Mouse (Mus musculus): ENCODE data around the gene Zfhx3. TPM values are rescaled to one million over a fixed set of nuclear protein-coding genes. Genes with fewer than 3 reads are reported as not detected.
A peak's percentile ranks its signal among the peaks of the same experiment; 100 is the strongest.

Gene Zfhx3
- polyA plus RNA-seq, 1 experiment from 2014 or later, result 9.2 TPM

DNA sequence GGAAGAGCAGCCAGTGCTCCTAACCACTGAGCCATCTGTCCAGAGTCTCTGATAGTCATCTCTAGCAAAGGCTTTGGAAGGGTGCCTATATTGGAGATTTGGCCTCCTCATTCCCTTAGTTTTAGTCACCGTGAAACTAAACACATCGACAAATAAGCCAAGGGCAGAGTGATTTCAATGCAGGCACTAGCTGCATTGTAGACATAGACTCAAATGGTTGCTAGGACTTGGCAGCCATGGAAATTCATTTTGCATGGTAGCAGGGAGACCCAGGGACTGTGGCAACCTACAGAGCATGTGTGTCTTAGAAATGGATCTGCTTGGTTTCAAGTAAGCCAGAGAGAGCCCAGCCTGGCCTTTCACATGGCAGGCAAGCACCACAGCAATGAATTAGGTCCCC is 435.6 kb downstream of the Zfhx3 start:
- Histone ChIP-seq H3K36me3 (no peaks in the 10 kb centered on the region), H3K9ac (no peak overlapping the region), H3K27ac (no peak overlapping the region), H3K4me1 (no peaks in the 10 kb centered on the region), H3K9me3 (replicated peaks) (no peaks in the 10 kb centered on the region), H3K4me2 (no peak overlapping the region), H3K4me3 (replicated peaks) (no peak overlapping the region), H3K27me3 (no peaks in the 10 kb centered on the region)
- ATAC-seq (replicated peaks; ENCODE audit: low FRiP score), result no peak
- WGBS, result 92% methylated on average over 2 of the region's 2 CpGs

DNA sequence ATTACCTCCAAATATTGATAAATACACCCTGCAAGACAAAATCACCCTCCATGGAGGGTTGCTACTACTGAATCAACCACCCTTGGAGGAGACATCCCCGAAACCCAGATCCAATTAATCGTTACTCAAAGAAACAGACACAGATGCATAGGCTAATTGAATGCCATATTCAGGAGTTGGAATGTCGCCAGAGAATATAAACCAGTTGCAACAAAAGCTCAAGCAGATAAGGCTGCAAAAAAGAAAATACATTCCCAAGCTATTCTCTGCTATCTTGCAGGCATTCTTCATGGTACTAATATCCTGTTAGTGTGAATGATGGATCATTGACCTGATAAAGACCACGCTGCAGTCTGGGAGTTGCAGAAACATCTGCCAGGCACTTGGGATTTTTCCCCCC is 440.7 kb downstream of the Zfhx3 start:
- no peak for ATAC-seq (replicated peaks; ENCODE audit: low FRiP score)
- WGBS, result 69% methylated on average over 4 of the region's 4 CpGs
- no peaks in the 10 kb centered on the region for H3K27me3 ChIP-seq
- H3K4me1 ChIP-seq, result peaks cover 10% of the 10 kb centered on the region; the same call in 1 of the 2 replicates
- no peak overlapping the region for H3K27ac ChIP-seq
- no peak overlapping the region for H3K4me3 ChIP-seq (replicated peaks)
- H3K9me3 ChIP-seq (replicated peaks), result no peaks in the 10 kb centered on the region
- no peak overlapping the region for H3K4me2 ChIP-seq
- H3K9ac ChIP-seq, result no peak overlapping the region
- H3K36me3 ChIP-seq, result no peaks in the 10 kb centered on the region

GRCm38 (mm10) chr8:108387160-108387912 is 444.9 kb downstream of the Zfhx3 start:
- Histone ChIP-seq H3K27ac (no peak overlapping the region), H3K4me1 (peaks cover 18% of the 10 kb centered on the region), H3K4me3 (replicated peaks) (no peak overlapping the region), H3K9ac (no peak overlapping the region), H3K27me3 (no peaks in the 10 kb centered on the region), H3K4me2 (peak overlapping the region; percentile 2), H3K9me3 (replicated peaks) (no peaks in the 10 kb centered on the region), H3K36me3 (no peaks in the 10 kb centered on the region)
- no peak for ATAC-seq (replicated peaks; ENCODE audit: low FRiP score)
- WGBS, result 45% methylated on average over 22 of the region's 22 CpGs

- Histone ChIP-seq H3K36me3 (no peaks in the 10 kb centered on the region), H3K9me3 (replicated peaks) (no peaks in the 10 kb centered on the region), H3K27me3 (no peaks in the 10 kb centered on the region), H3K9ac (no peak overlapping the region), H3K27ac (no peak overlapping the region), H3K4me1 (peaks cover 23% of the 10 kb centered on the region), H3K4me3 (replicated peaks) (no peak overlapping the region), H3K4me2 (no peak overlapping the region)
- 81% methylated on average over 8 of the region's 8 CpGs for WGBS
- ATAC-seq (replicated peaks; ENCODE audit: low FRiP score), result no peak
These were observed 445.4 kb downstream of the Zfhx3 start for GRCm38 (mm10) chr8:108387913-108388274.

- peak; percentile 46; the same call in 1 of the 2 replicates for ATAC-seq (replicated peaks; ENCODE audit: low FRiP score)
- Histone ChIP-seq H3K36me3 (no peaks in the 10 kb centered on the region), H3K4me2 (no peak overlapping the region), H3K9me3 (replicated peaks) (no peaks in the 10 kb centered on the region), H3K9ac (no peak overlapping the region), H3K27me3 (no peaks in the 10 kb centered on the region), H3K4me3 (replicated peaks) (no peak overlapping the region), H3K4me1 (peaks cover 17% of the 10 kb centered on the region), H3K27ac (no peak overlapping the region)
- 44% methylated on average over 9 of the region's 9 CpGs for WGBS
These were observed 450.5 kb downstream of the Zfhx3 start for GRCm38 (mm10) chr8:108392909-108393308.

- 0 out of 2 replicates have a peak, but pooled peaks cover 6% of the 10 kb centered on the region for H3K4me1 ChIP-seq
- H3K9me3 ChIP-seq (replicated peaks), result no peaks in the 10 kb centered on the region
- no peak overlapping the region for H3K4me3 ChIP-seq (replicated peaks)
- 77% methylated on average over 9 of the region's 9 CpGs for WGBS
- no peak overlapping the region for H3K9ac ChIP-seq
- ATAC-seq (replicated peaks; ENCODE audit: low FRiP score), result no peak
- no peak overlapping the region for H3K4me2 ChIP-seq
- no peaks in the 10 kb centered on the region for H3K27me3 ChIP-seq
- no peaks in the 10 kb centered on the region for H3K36me3 ChIP-seq
- no peak overlapping the region for H3K27ac ChIP-seq
These were observed 459.7 kb downstream of the Zfhx3 start for GRCm38 (mm10) chr8:108402149-108402548.

DNA sequence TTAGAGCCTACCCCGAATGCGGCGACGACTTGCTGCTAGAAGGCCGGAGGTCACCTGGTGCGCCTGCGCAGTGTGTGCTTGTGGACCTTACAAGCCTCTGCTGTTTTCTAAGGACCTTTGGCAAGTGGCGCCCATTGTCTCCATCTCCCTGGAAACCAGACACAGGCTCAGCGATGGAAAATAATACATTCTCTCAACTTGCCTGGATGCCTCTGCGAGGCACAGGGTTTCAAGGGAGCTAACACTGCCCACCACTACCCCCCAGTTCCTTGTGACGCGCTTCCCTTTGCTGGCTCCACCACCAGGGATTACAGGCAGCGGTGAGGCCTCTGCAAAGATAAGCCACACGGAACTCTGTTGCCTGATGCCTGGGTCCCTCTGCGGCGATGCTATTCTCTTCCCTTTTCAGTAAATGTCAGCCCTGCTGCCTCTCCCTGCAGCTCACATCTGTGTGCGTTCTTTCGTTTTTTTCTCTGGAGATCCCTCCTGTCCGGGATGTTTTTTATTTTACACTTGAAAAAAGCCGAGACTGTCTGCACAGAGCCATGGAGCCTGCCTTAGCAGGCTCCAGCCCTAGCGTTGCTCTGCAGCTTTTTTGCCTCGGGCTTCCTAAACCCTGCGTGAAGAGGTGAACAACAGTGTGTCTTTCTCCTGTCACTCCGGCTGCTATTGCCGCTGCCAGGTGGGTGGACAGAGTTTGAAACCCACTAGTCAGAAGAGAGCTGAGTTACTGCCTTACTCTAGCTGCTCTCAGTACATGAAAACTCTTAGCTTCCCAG is 464.5 kb downstream of the Zfhx3 start:
- no peaks in the 10 kb centered on the region for H3K27me3 ChIP-seq
- no peaks in the 10 kb centered on the region for H3K36me3 ChIP-seq
- 0 out of 2 replicates have a peak, but pooled peaks cover 6% of the 10 kb centered on the region for H3K4me1 ChIP-seq
- no peak overlapping the region for H3K27ac ChIP-seq
- no peak overlapping the region for H3K4me3 ChIP-seq (replicated peaks)
- WGBS, result 64% methylated on average over 25 of the region's 25 CpGs
- H3K9ac ChIP-seq, result no peak overlapping the region
- ATAC-seq (replicated peaks; ENCODE audit: low FRiP score), result no peak
- H3K4me2 ChIP-seq, result no peak overlapping the region
- no peaks in the 10 kb centered on the region for H3K9me3 ChIP-seq (replicated peaks)

- Histone ChIP-seq H3K27ac (no peak overlapping the region), H3K9me3 (replicated peaks) (no peaks in the 10 kb centered on the region), H3K4me1 (0 out of 2 replicates have a peak, but pooled peaks cover 4% of the 10 kb centered on the region), H3K9ac (no peak overlapping the region), H3K36me3 (no peaks in the 10 kb centered on the region), H3K27me3 (no peaks in the 10 kb centered on the region), H3K4me3 (replicated peaks) (no peak overlapping the region), H3K4me2 (no peak overlapping the region)
- WGBS, result 50% methylated on average over 15 of the region's 15 CpGs
- ATAC-seq (replicated peaks; ENCODE audit: low FRiP score), result no peak
These were observed 476.9 kb downstream of the Zfhx3 start for GRCm38 (mm10) chr8:108419162-108419844.

DNA sequence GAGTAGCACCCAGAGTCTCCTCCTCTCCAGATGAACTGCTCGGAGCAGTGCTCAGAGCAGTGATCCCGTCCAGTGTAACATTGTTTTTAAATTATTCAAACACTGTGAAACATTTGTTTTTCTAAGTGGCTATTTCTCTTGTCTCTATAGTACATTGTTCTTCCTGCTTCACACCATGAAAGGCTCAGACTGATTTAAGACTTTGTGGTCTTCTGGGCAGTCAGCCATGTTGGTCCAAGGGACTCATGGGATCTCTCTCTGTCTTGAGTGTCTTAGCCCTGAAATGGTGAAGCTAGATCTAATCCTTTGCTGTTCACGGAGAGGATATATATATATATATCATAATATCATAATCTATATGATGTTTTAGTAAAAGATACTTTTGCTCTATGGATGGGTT is 480.1 kb downstream of the Zfhx3 start:
- 63% methylated on average over 3 of the region's 3 CpGs for WGBS
- H3K4me1 ChIP-seq, result 0 out of 2 replicates have a peak, but pooled peaks cover 4% of the 10 kb centered on the region
- no peak overlapping the region for H3K4me3 ChIP-seq (replicated peaks)
- H3K36me3 ChIP-seq, result no peaks in the 10 kb centered on the region
- H3K27me3 ChIP-seq, result no peaks in the 10 kb centered on the region
- H3K27ac ChIP-seq, result no peak overlapping the region
- no peak overlapping the region for H3K4me2 ChIP-seq
- no peaks in the 10 kb centered on the region for H3K9me3 ChIP-seq (replicated peaks)
- H3K9ac ChIP-seq, result no peak overlapping the region
- ATAC-seq (replicated peaks; ENCODE audit: low FRiP score), result no peak

- Histone ChIP-seq H3K4me2 (no peak overlapping the region), H3K4me1 (0 out of 2 replicates have a peak, but pooled peaks cover 4% of the 10 kb centered on the region), H3K27me3 (no peaks in the 10 kb centered on the region), H3K27ac (no peak overlapping the region), H3K4me3 (replicated peaks) (no peak overlapping the region), H3K36me3 (no peaks in the 10 kb centered on the region), H3K9me3 (replicated peaks) (no peaks in the 10 kb centered on the region), H3K9ac (no peak overlapping the region)
- ATAC-seq (replicated peaks; ENCODE audit: low FRiP score), result no peak
- WGBS, result 70% methylated on average over 8 of the region's 8 CpGs
These were observed 481.9 kb downstream of the Zfhx3 start for GRCm38 (mm10) chr8:108424337-108424736.

- 29% methylated on average over 5 of the region's 5 CpGs for WGBS
- no peaks in the 10 kb centered on the region for H3K9me3 ChIP-seq (replicated peaks)
- H3K4me2 ChIP-seq, result no peak overlapping the region
- H3K36me3 ChIP-seq, result no peaks in the 10 kb centered on the region
- ATAC-seq (replicated peaks; ENCODE audit: low FRiP score), result no peak
- no peak overlapping the region for H3K9ac ChIP-seq
- H3K27me3 ChIP-seq, result no peaks in the 10 kb centered on the region
- no peak overlapping the region for H3K4me3 ChIP-seq (replicated peaks)
- no peak overlapping the region for H3K27ac ChIP-seq
- H3K4me1 ChIP-seq, result no peaks in the 10 kb centered on the region
These were observed 490.9 kb downstream of the Zfhx3 start for GRCm38 (mm10) chr8:108433321-108433720.

- H3K9ac ChIP-seq, result no peak overlapping the region
- no peaks in the 10 kb centered on the region for H3K9me3 ChIP-seq (replicated peaks)
- no peaks in the 10 kb centered on the region for H3K36me3 ChIP-seq
- H3K27me3 ChIP-seq, result no peaks in the 10 kb centered on the region
- H3K4me2 ChIP-seq, result no peak overlapping the region
- ATAC-seq (replicated peaks; ENCODE audit: low FRiP score), result no peak
- H3K4me1 ChIP-seq, result no peaks in the 10 kb centered on the region
- H3K27ac ChIP-seq, result no peak overlapping the region
- no peak overlapping the region for H3K4me3 ChIP-seq (replicated peaks)
- WGBS, result 76% methylated on average over 4 of the region's 4 CpGs
These were observed 492.1 kb downstream of the Zfhx3 start for GRCm38 (mm10) chr8:108434510-108434909.
